Mouse (Mus musculus): ENCODE results near the gene Smu1. TPM values are rescaled to one million over a fixed set of nuclear protein-coding genes. Genes with fewer than 3 reads are reported as not detected.

Gene Smu1
- polyA plus RNA-seq, 1 experiment from 2014 or later, result 120 TPM

DNA sequence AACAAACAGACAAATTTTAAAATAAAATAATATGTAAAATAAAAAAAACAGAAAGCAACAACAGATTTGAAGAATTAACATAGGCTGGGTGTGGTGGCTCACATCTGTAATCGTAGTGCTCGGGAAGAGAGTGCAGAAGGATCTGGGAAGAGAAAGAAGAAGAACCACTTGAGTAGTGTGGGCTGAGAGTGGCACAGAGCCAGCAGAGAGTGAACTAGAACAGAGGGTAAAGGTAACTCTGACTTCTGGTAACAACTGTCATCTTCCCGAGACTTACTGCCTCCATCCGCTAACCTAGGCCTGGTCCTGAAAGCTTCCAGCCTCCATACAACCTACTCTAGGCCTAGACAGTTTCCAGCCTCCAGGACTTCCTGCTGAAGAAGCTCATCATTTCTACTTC lies 33.5 kb upstream of the Smu1 start:
- H3K27me3 ChIP-seq (ENCODE audit: control insufficient read depth, insufficient read depth, low read length), result no peaks in the 10 kb centered on the region

DNA sequence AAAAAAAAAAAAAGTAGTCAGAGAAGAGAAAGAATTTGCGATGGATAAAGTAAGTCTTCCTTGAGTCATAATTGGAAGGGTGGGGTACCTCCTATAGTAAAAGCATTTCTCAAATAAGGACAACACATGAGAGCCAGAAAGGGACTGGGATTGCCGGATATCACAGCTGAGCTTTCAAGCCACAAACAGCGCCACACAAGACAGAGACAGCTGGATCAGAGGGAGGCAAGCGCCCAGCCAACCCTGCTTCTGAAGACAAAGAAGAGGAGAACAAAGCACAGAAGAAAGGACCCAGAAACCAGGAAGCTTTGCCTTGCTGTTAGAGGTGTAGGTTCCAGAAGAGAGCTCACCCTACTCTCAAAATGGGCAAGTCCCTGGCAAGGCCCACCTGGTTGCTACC lies 28.9 kb upstream of the Smu1 start:
- 59% methylated on average over 4 of the region's 4 CpGs for WGBS
- Histone ChIP-seq H3K9ac (no peak overlapping the region), H3K4me1 (replicated peaks; ENCODE audit: control insufficient read depth, insufficient read depth, low read length) (no peaks in the 10 kb centered on the region), H3K4me3 (replicated peaks; ENCODE audit: low read length) (no peak overlapping the region), H3K36me3 (replicated peaks; ENCODE audit: control insufficient read depth, insufficient read depth) (no peaks in the 10 kb centered on the region), H3K27me3 (ENCODE audit: control insufficient read depth, insufficient read depth, low read length) (no peaks in the 10 kb centered on the region), H3K4me2 (replicated peaks) (no peak overlapping the region), H3K27ac (no peak overlapping the region), H3K9me3 (ENCODE audit: control insufficient read depth, low read length) (no peaks in the 10 kb centered on the region)
- DNase-seq (ENCODE audit: low spot score), result no peak
- no peak for ATAC-seq (ENCODE audit: low FRiP score)

More for the DNA sequence above, 33.5 kb upstream of the Smu1 start:
- H3K4me2 ChIP-seq (replicated peaks), result no peak overlapping the region
- H3K4me1 ChIP-seq (replicated peaks; ENCODE audit: control insufficient read depth, insufficient read depth, low read length), result no peaks in the 10 kb centered on the region
- no peaks in the 10 kb centered on the region for H3K9me3 ChIP-seq (ENCODE audit: control insufficient read depth, low read length)
- no peak for DNase-seq (ENCODE audit: low spot score)
- 96% methylated on average over 4 of the region's 4 CpGs for WGBS
- no peak overlapping the region for H3K4me3 ChIP-seq (replicated peaks; ENCODE audit: low read length)
- no peak for ATAC-seq (ENCODE audit: low FRiP score)
- H3K36me3 ChIP-seq (replicated peaks; ENCODE audit: control insufficient read depth, insufficient read depth), result no peaks in the 10 kb centered on the region
- H3K27ac ChIP-seq, result no peak overlapping the region
- H3K9ac ChIP-seq, result no peak overlapping the region

DNA sequence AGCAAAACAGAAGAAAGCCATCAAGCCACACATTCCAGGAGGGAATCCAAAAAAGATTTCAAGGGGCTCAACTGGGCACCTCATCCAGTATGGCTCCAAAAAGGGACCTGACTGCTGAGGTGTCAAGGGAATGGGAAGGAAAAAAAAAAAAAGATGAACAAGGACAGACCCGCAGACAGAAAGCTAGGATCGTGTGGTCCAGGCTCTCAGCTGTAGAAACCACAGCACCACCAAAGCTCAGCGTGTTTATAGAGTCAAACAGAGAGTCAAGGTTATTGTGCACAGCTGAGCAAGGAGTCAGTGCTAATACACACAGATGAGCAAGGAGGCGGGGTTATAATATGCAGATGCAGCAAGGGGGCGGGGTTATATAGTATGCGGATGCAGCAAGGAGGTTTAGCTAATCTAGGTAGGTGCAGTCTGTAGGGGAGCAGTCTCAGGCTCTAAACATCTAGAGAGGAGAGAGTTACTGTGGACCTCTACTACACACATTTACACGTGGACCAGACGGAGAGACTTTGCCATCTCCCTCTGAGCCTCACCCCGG lies 28.0 kb upstream of the Smu1 start:
- H3K4me2 ChIP-seq (replicated peaks), result no peak overlapping the region
- WGBS, result 80% methylated on average over 9 of the region's 9 CpGs
- H3K27me3 ChIP-seq (ENCODE audit: control insufficient read depth, insufficient read depth, low read length), result no peaks in the 10 kb centered on the region
- no peaks in the 10 kb centered on the region for H3K36me3 ChIP-seq (replicated peaks; ENCODE audit: control insufficient read depth, insufficient read depth)
- ATAC-seq (ENCODE audit: low FRiP score) (0 out of 2 replicates have a peak, but pooled peaks have one; percentile 14), DNase-seq (ENCODE audit: low spot score) (no peak)
- no peaks in the 10 kb centered on the region for H3K4me1 ChIP-seq (replicated peaks; ENCODE audit: control insufficient read depth, insufficient read depth, low read length)
- H3K4me3 ChIP-seq (replicated peaks; ENCODE audit: low read length), result no peak overlapping the region
- H3K9ac ChIP-seq, result no peak overlapping the region
- no peak overlapping the region for H3K27ac ChIP-seq
- H3K9me3 ChIP-seq (ENCODE audit: control insufficient read depth, low read length), result no peaks in the 10 kb centered on the region

DNA sequence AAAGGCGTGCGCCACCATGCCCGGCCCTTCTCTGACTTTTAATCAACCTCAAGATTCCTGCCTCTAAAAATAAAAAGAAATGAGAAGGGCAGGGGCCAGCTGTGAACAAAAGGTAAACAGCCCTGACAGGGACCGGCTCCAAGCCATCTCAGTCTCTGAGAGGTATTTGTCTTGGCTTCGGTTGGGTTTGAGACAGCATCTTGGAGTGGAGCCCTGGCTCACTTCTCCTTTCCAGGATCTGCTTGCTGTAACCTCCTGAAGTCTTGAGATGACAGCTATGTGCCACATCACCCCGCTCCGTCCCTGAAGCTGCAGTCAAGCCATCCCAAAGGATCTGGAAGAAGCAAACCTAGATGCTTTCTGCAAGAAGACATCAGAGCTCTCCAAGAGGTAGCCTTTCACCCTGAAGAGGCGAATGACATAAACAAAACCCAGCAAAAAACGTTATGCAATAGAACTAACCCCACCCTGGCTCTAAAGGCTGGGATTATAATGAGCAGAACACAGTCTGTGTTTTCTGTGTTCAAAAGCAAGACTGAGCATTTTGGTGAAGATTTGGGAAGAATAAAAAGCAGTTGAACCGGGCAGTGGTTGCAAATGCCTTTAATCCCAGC lies 26.9 kb upstream of the Smu1 start:
- Histone ChIP-seq H3K4me3 (replicated peaks; ENCODE audit: low read length) (no peak overlapping the region), H3K4me2 (replicated peaks) (no peak overlapping the region), H3K27me3 (ENCODE audit: control insufficient read depth, insufficient read depth, low read length) (no peaks in the 10 kb centered on the region), H3K36me3 (replicated peaks; ENCODE audit: control insufficient read depth, insufficient read depth) (no peaks in the 10 kb centered on the region), H3K9ac (no peak overlapping the region), H3K4me1 (replicated peaks; ENCODE audit: control insufficient read depth, insufficient read depth, low read length) (no peaks in the 10 kb centered on the region), H3K27ac (no peak overlapping the region), H3K9me3 (ENCODE audit: control insufficient read depth, low read length) (no peaks in the 10 kb centered on the region)
- ATAC-seq (ENCODE audit: low FRiP score), result no peak
- no peak for DNase-seq (ENCODE audit: low spot score)
- WGBS, result 84% methylated on average over 10 of the region's 10 CpGs

DNA sequence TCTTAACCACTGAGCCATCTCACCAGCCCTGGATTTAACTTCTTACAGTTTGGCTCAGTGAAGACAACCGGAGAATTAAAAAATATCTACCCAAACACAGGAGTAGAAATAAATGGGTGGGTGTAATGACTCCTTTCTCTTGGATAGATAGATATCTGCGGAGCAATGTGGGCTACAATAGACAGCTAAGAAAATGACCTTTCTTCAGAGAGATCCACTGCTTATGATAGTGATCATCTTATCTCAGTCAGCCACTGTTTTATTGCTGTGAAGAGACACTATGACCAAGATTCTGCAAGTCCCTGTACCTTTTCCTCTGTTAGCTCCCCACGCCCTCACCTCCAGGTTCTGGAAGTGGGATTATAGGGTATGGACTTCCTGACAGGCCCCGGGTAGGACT lies 25.3 kb upstream of the Smu1 start:
- H3K36me3 ChIP-seq (replicated peaks; ENCODE audit: control insufficient read depth, insufficient read depth), result no peaks in the 10 kb centered on the region
- no peak overlapping the region for H3K9ac ChIP-seq
- DNase-seq (ENCODE audit: low spot score), result no peak
- H3K9me3 ChIP-seq (ENCODE audit: control insufficient read depth, low read length), result no peaks in the 10 kb centered on the region
- H3K4me3 ChIP-seq (replicated peaks; ENCODE audit: low read length), result no peak overlapping the region
- no peak for ATAC-seq (ENCODE audit: low FRiP score)
- 97% methylated on average over 4 of the region's 4 CpGs for WGBS
- no peaks in the 10 kb centered on the region for H3K27me3 ChIP-seq (ENCODE audit: control insufficient read depth, insufficient read depth, low read length)
- no peak overlapping the region for H3K4me2 ChIP-seq (replicated peaks)
- H3K27ac ChIP-seq, result no peak overlapping the region
- H3K4me1 ChIP-seq (replicated peaks; ENCODE audit: control insufficient read depth, insufficient read depth, low read length), result no peaks in the 10 kb centered on the region

DNA sequence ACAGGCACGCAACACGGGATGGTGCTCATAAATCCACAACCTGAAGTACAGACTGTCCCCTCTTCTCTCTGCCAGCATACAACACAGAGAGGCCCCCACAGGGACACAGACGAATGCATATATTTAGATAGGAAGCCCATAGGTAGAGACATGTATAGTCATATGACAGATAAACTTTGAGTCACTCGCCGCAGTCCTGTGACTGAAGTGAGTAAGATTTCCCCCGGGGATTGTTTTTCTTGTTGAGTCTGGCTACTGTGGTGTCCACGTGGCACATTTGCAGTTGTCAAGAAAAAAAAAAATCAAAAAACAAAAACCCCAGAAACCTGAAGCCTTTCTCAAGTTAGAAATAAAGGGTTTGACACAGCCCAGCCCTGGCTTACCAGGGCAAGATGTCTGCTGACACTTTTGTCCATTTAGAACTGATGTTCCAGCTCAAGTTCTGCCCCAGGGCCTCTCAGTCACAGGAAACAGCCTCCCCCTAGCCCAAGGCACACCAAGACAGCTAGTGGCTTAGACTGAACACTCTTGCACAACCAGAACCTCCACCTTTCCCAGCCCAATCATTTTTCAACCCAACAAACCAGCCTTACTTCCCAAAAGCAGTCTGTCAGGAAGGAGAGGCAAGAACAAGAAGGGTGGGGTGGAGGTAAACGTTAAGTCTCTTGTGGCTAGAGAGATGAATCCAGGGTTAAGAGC lies 24.2 kb upstream of the Smu1 start:
- no peak for ATAC-seq (ENCODE audit: low FRiP score)
- Histone ChIP-seq H3K36me3 (replicated peaks; ENCODE audit: control insufficient read depth, insufficient read depth) (no peaks in the 10 kb centered on the region), H3K27ac (no peak overlapping the region), H3K4me3 (replicated peaks; ENCODE audit: low read length) (no peak overlapping the region), H3K9me3 (ENCODE audit: control insufficient read depth, low read length) (no peaks in the 10 kb centered on the region), H3K9ac (no peak overlapping the region), H3K4me2 (replicated peaks) (no peak overlapping the region), H3K4me1 (replicated peaks; ENCODE audit: control insufficient read depth, insufficient read depth, low read length) (no peaks in the 10 kb centered on the region), H3K27me3 (ENCODE audit: control insufficient read depth, insufficient read depth, low read length) (no peaks in the 10 kb centered on the region)
- WGBS, result 78% methylated on average over 8 of the region's 8 CpGs
- no peak for DNase-seq (ENCODE audit: low spot score)

DNA sequence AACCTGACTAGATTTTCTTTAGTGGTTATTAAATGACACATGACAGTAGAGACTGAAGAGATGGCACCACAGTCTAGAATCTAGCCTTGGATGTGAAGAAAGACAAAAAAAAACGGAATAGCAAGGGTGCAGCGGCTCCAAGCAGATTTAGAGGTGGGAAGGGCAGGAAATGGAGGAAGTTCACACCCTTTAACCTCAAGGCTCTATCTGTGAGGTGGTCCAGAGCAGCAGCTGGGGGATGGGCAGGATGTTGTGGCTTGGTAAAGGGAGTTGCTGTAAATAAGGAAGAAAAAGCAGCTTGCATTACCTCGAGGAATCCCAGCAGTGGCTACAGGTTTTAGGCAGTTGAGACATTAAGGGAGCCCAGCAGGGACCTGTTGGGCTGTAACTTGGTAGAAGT lies 23.4 kb upstream of the Smu1 start:
- Histone ChIP-seq H3K4me2 (replicated peaks) (no peak overlapping the region), H3K4me1 (replicated peaks; ENCODE audit: control insufficient read depth, insufficient read depth, low read length) (no peaks in the 10 kb centered on the region), H3K27ac (no peak overlapping the region), H3K9ac (no peak overlapping the region), H3K9me3 (ENCODE audit: control insufficient read depth, low read length) (no peaks in the 10 kb centered on the region), H3K36me3 (replicated peaks; ENCODE audit: control insufficient read depth, insufficient read depth) (no peaks in the 10 kb centered on the region), H3K4me3 (replicated peaks; ENCODE audit: low read length) (no peak overlapping the region), H3K27me3 (ENCODE audit: control insufficient read depth, insufficient read depth, low read length) (no peaks in the 10 kb centered on the region)
- WGBS, result 43% methylated on average over 3 of the region's 3 CpGs
- no peak for ATAC-seq (ENCODE audit: low FRiP score)
- DNase-seq (ENCODE audit: low spot score), result no peak

DNA sequence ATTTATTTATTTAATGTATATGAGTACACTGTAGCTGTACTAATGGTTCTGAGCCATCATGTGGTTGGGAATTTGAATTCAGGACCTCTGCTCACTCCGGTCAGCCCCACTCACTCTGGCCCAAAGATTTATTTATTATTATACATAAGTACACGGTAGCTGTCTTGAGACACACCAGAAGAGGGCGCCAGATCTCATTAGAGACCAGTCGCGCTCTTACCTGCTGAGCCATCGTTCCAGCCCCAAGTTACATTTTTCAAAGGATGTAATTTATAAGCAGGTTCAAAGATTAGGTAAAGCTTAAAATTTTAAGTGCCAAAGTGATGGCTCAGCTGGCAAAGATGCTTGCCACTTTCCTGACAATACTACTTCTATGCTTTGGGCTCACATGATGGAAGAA lies 20.9 kb upstream of the Smu1 start:
- peaks cover 4% of the 10 kb centered on the region; the same call in 1 of the 2 replicates for H3K4me1 ChIP-seq (replicated peaks; ENCODE audit: control insufficient read depth, insufficient read depth, low read length)
- H3K9me3 ChIP-seq (ENCODE audit: control insufficient read depth, low read length), result no peaks in the 10 kb centered on the region
- no peaks in the 10 kb centered on the region for H3K36me3 ChIP-seq (replicated peaks; ENCODE audit: control insufficient read depth, insufficient read depth)
- ATAC-seq (ENCODE audit: low FRiP score), result no peak
- H3K4me3 ChIP-seq (replicated peaks; ENCODE audit: low read length), result no peak overlapping the region
- DNase-seq (ENCODE audit: low spot score), result no peak
- H3K27ac ChIP-seq, result no peak overlapping the region
- H3K27me3 ChIP-seq (ENCODE audit: control insufficient read depth, insufficient read depth, low read length), result no peaks in the 10 kb centered on the region
- no peak overlapping the region for H3K9ac ChIP-seq
- no peak overlapping the region for H3K4me2 ChIP-seq (replicated peaks)
- 83% methylated on average over 6 of the region's 6 CpGs for WGBS

DNA sequence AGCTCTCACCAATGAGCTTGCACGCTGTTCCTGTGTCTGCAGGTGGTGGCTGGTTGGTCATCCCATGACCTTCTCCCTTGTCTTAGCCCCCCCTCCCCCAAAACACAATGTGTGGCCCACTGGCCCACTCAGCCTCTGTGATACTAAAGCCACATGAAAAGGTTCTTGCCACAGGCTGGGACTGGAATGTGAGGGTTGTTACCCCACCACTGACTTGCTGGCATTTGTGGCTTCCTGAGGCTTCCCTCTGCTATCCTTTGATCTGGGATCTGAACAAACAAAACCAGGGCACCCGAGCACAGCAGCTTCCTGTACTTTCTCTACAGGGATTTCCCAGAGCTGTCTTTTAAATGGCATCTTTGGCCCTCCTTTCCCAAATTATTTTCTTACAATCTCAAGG lies 19.4 kb upstream of the Smu1 start:
- no peaks in the 10 kb centered on the region for H3K27me3 ChIP-seq (ENCODE audit: control insufficient read depth, insufficient read depth, low read length)
- no peak overlapping the region for H3K4me3 ChIP-seq (replicated peaks; ENCODE audit: low read length)
- no peak overlapping the region for H3K27ac ChIP-seq
- no peak for DNase-seq (ENCODE audit: low spot score)
- WGBS, result 31% methylated on average over 2 of the region's 2 CpGs
- no peak overlapping the region for H3K4me2 ChIP-seq (replicated peaks)
- no peaks in the 10 kb centered on the region for H3K9me3 ChIP-seq (ENCODE audit: control insufficient read depth, low read length)
- H3K36me3 ChIP-seq (replicated peaks; ENCODE audit: control insufficient read depth, insufficient read depth), result no peaks in the 10 kb centered on the region
- no peak for ATAC-seq (ENCODE audit: low FRiP score)
- peaks cover 4% of the 10 kb centered on the region; the same call in 1 of the 2 replicates for H3K4me1 ChIP-seq (replicated peaks; ENCODE audit: control insufficient read depth, insufficient read depth, low read length)
- H3K9ac ChIP-seq, result no peak overlapping the region
